Mouse (Mus musculus): ENCODE measurements around the gene Dctn3. TPM values are rescaled to one million over a fixed set of nuclear protein-coding genes. Genes with fewer than 3 reads are reported as not detected.

Gene Dctn3
- polyA plus RNA-seq, 1 experiment from 2014 or later: 121 TPM

DNA sequence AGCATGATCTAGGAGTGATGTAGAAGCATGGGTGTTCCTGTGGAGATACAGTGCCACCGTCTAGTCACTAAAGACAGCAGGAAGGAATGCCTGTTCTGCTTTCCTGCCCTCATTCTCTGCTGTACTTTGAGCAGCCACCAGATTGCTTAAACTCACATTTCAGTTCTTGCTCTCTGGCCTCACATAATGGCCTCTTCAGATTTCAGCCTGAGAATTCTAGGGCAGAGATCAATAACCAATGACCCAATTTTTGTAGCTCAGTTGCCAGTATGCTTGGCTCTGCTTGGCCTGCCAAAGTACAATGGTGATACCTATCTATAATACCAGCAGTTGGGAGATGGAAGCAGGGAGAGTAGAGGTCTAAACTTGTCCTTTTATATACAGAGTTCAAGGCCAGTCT lies 22.1 kb upstream of the Dctn3 start:
- H3K9me3 ChIP-seq (ENCODE audit: control insufficient read depth, low read depth, low read length): peaks cover 11% of the 10 kb centered on the region; the same call in 1 of the 2 replicates
- H3K4me3 ChIP-seq (ENCODE audit: low read depth, low read length): no peak overlapping the region
- H3K27ac ChIP-seq (ENCODE audit: low read length): no peak overlapping the region
- H3K36me3 ChIP-seq (ENCODE audit: control insufficient read depth, insufficient read depth, low read length): no peaks in the 10 kb centered on the region
- no peak overlapping the region for H3K4me2 ChIP-seq (replicated peaks; ENCODE audit: low read depth, low read length)
- H3K9ac ChIP-seq (replicated peaks; ENCODE audit: low read depth, low read length): no peak overlapping the region
- no peaks in the 10 kb centered on the region for H3K27me3 ChIP-seq (ENCODE audit: control insufficient read depth, insufficient read depth, low read length)
- H3K4me1 ChIP-seq (ENCODE audit: control insufficient read depth, insufficient read depth, low read length): peaks cover 9% of the 10 kb centered on the region; the same call in 1 of the 2 replicates
- 77% methylated on average over 1 of the region's 1 CpGs for WGBS
- ATAC-seq (ENCODE audit: insufficient number of reproducible peaks, insufficient read depth, low FRiP score, low read depth): no peak

DNA sequence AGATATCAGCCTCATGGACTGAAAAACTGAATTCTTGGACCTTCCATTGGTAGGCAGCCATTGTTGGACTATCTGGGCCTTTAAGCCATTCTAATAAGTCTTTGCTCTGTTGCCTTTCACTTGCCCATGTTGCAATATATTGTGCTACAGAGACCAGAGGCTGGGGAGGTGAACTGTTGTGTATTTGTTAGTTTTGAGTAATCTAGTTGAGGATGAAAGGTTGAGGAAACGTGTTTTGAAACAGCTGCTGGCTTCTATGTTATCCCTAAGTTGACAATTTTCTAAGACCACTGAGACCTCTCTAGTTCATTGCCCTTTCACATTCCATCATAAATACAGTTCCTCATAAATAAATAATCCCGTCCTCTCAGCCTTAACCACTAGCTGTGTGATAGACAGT lies 21.2 kb upstream of the Dctn3 start:
- peaks cover 12% of the 10 kb centered on the region; the same call in 1 of the 2 replicates for H3K4me1 ChIP-seq (ENCODE audit: control insufficient read depth, insufficient read depth, low read length)
- no peak overlapping the region for H3K9ac ChIP-seq (replicated peaks; ENCODE audit: low read depth, low read length)
- WGBS: 62% methylated on average over 2 of the region's 2 CpGs
- H3K9me3 ChIP-seq (ENCODE audit: control insufficient read depth, low read depth, low read length): peaks cover 11% of the 10 kb centered on the region; the same call in 1 of the 2 replicates
- ATAC-seq (ENCODE audit: insufficient number of reproducible peaks, insufficient read depth, low FRiP score, low read depth): no peak
- no peaks in the 10 kb centered on the region for H3K27me3 ChIP-seq (ENCODE audit: control insufficient read depth, insufficient read depth, low read length)
- H3K36me3 ChIP-seq (ENCODE audit: control insufficient read depth, insufficient read depth, low read length): peaks cover under 1% of the 10 kb centered on the region; the same call in 1 of the 2 replicates
- no peak overlapping the region for H3K4me3 ChIP-seq (ENCODE audit: low read depth, low read length)
- H3K4me2 ChIP-seq (replicated peaks; ENCODE audit: low read depth, low read length): no peak overlapping the region
- H3K27ac ChIP-seq (ENCODE audit: low read length): no peak overlapping the region

DNA sequence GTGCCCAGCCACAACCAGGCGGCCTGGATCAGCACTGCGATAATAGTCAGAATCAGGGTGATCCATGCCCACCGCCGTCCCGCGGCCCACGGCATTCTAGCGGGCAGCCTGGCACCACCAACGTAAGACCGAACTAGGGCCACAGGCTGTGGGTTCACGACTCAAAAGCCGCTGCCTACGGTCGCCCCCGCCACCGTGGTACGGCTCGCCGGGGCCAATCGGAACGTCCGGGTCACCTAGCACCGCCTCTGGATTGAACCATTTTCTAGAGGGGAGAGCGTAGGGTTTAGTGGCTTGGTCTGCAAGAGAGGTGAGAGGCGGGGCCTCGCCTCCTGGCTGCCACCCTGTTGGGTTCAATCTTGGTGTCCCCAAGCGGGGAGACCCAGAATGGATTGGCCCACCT lies 18.2 kb upstream of the Dctn3 start:
- Histone ChIP-seq H3K9me3 (ENCODE audit: control insufficient read depth, low read depth, low read length) (peaks cover 3% of the 10 kb centered on the region; the same call in 1 of the 2 replicates), H3K4me1 (ENCODE audit: control insufficient read depth, insufficient read depth, low read length) (peaks cover 12% of the 10 kb centered on the region; the same call in 1 of the 2 replicates), H3K9ac (replicated peaks; ENCODE audit: low read depth, low read length) (peak overlapping the region; percentile 40), H3K4me3 (ENCODE audit: low read depth, low read length) (peak overlapping the region; percentile 49), H3K27me3 (ENCODE audit: control insufficient read depth, insufficient read depth, low read length) (no peaks in the 10 kb centered on the region), H3K27ac (ENCODE audit: low read length) (peak overlapping the region; percentile 48), H3K36me3 (ENCODE audit: control insufficient read depth, insufficient read depth, low read length) (peaks cover 7% of the 10 kb centered on the region; the same call in 1 of the 2 replicates), H3K4me2 (replicated peaks; ENCODE audit: low read depth, low read length) (peak overlapping the region; percentile 73)
- peak; percentile 97 for ATAC-seq (ENCODE audit: insufficient number of reproducible peaks, insufficient read depth, low FRiP score, low read depth)
- under 1% methylated on average over 27 of the region's 27 CpGs for WGBS

DNA sequence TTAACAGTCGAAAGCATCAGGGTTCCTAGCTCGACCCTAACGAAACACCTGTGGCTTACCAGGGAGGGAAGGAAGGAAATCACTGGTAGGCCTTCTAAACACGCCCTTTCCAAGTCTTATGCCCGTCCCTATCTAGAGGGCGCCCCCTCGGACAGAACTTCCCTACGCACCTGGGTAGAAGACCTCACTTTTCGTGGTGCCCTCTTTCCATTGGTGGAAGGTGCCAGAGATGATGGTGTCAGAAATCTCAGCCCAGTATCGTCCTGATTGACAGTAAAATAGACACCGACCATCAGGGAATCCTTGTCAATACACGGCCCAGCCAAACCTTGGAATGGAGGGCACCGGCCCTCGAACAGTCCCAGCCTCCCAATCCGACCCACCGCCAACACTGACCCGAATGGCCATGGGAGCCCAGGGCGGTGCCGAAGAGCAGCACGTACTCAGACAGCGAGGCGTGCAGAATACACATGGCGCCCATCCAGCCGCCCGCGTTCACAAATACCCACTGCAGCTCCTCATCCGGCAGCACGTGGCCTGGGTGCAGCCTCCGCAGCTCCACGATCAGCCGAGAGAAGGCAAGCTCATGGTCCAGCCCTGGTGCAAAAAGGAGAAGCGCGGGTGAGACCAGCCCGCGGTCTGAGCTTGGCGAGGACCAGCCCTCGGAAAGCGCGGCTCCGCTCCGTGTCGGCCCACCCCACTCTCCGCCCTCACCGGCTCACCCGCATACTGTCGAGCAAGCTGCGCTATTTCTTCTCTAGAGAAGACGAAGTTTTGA lies 17.6 kb upstream of the Dctn3 start:
- Histone ChIP-seq H3K9me3 (ENCODE audit: control insufficient read depth, low read depth, low read length) (no peaks in the 10 kb centered on the region), H3K27me3 (ENCODE audit: control insufficient read depth, insufficient read depth, low read length) (no peaks in the 10 kb centered on the region), H3K9ac (replicated peaks; ENCODE audit: low read depth, low read length) (peak overlapping the region; percentile 40), H3K4me1 (ENCODE audit: control insufficient read depth, insufficient read depth, low read length) (peaks cover 12% of the 10 kb centered on the region; the same call in 1 of the 2 replicates), H3K4me3 (ENCODE audit: low read depth, low read length) (peak overlapping the region; percentile 49), H3K4me2 (replicated peaks; ENCODE audit: low read depth, low read length) (peak overlapping the region; percentile 73), H3K27ac (ENCODE audit: low read length) (peak overlapping the region; percentile 48), H3K36me3 (ENCODE audit: control insufficient read depth, insufficient read depth, low read length) (peaks cover 7% of the 10 kb centered on the region; the same call in 1 of the 2 replicates)
- WGBS: under 1% methylated on average over 48 of the region's 48 CpGs
- peak; percentile 64 for ATAC-seq (ENCODE audit: insufficient number of reproducible peaks, insufficient read depth, low FRiP score, low read depth)

DNA sequence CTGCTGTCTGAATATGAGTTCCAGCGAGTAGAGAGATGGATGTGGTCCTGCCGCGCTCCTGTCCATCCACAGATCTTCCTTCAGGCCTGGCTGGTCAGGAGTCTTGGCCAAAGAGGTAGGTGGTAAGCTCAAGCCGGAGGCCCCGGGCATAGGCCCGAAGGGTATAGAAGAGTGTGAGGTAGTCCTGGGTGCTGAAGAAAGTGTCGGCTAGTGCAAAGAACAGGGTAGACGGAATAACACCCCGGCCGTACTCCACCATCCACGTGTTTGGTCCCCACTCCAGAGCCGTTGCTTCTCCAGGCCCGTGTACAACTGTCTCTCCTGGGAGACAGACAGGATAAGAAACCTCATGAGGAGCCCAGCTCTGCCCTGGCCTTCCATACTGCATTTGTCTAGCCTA lies 16.3 kb upstream of the Dctn3 start:
- H3K4me1 ChIP-seq (ENCODE audit: control insufficient read depth, insufficient read depth, low read length): peaks cover 12% of the 10 kb centered on the region; the same call in 1 of the 2 replicates
- no peak overlapping the region for H3K4me3 ChIP-seq (ENCODE audit: low read depth, low read length)
- no peak overlapping the region for H3K9ac ChIP-seq (replicated peaks; ENCODE audit: low read depth, low read length)
- no peak overlapping the region for H3K27ac ChIP-seq (ENCODE audit: low read length)
- H3K27me3 ChIP-seq (ENCODE audit: control insufficient read depth, insufficient read depth, low read length): no peaks in the 10 kb centered on the region
- H3K36me3 ChIP-seq (ENCODE audit: control insufficient read depth, insufficient read depth, low read length): peaks cover 7% of the 10 kb centered on the region; the same call in 1 of the 2 replicates
- no peaks in the 10 kb centered on the region for H3K9me3 ChIP-seq (ENCODE audit: control insufficient read depth, low read depth, low read length)
- ATAC-seq (ENCODE audit: insufficient number of reproducible peaks, insufficient read depth, low FRiP score, low read depth): no peak
- H3K4me2 ChIP-seq (replicated peaks; ENCODE audit: low read depth, low read length): peak overlapping the region; percentile 73; the same call in 1 of the 2 replicates
- 97% methylated on average over 13 of the region's 13 CpGs for WGBS

DNA sequence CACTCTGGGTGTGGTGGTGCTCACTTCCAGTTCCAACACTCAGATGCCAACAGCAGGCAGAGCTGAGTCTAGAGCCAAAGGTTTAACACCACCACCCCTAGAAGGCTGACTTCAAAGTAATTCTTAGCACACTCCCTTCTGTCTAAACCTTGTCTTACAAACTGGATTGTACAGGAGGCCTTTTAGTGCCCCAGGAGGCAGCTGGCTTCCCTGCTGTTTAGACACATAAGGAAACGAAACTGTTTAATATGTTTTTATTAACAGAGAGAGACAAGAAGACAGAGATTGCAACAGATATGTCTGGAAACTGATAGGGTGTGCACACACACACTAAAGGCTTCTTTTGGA lies 15.3 kb upstream of the Dctn3 start:
- H3K27me3 ChIP-seq (ENCODE audit: control insufficient read depth, insufficient read depth, low read length): no peaks in the 10 kb centered on the region
- H3K36me3 ChIP-seq (ENCODE audit: control insufficient read depth, insufficient read depth, low read length): peaks cover 7% of the 10 kb centered on the region; the same call in 1 of the 2 replicates
- no peak overlapping the region for H3K9ac ChIP-seq (replicated peaks; ENCODE audit: low read depth, low read length)
- no peaks in the 10 kb centered on the region for H3K9me3 ChIP-seq (ENCODE audit: control insufficient read depth, low read depth, low read length)
- peaks cover 12% of the 10 kb centered on the region; the same call in 1 of the 2 replicates for H3K4me1 ChIP-seq (ENCODE audit: control insufficient read depth, insufficient read depth, low read length)
- WGBS: 83% methylated on average over 1 of the region's 1 CpGs
- H3K4me2 ChIP-seq (replicated peaks; ENCODE audit: low read depth, low read length): no peak overlapping the region
- no peak overlapping the region for H3K4me3 ChIP-seq (ENCODE audit: low read depth, low read length)
- no peak overlapping the region for H3K27ac ChIP-seq (ENCODE audit: low read length)
- no peak for ATAC-seq (ENCODE audit: insufficient number of reproducible peaks, insufficient read depth, low FRiP score, low read depth)

DNA sequence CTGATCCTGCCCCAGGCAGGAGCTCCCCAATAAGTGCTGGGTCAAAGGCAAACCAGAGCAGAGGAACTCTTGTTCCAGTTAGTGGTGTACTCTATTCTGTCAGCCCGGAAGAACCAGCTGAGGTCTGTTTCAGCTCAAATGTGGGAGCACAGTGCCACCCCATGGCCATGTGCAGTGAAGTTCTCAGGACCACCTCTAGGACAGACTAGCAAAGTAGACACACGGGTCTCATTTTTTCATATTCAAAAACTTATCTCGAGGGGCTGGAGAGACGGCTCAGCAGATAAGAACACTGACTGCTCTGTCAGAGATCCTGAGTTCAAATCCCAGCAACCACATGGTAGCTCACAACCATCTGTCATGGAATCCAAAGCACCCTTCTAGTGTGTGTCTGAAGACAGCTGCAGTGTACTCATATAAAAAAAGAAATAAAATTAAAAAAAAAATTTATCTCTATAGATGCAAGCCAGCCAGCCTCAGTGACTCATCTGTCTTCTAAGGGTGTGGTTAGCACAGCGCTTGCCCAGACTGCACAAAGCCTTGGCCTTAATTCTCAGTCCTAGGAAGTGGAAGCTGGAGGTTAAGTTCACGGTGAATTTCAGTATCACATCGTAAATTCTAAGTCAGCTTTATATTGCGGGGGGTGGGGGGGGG lies 14.8 kb upstream of the Dctn3 start:
- H3K4me1 ChIP-seq (ENCODE audit: control insufficient read depth, insufficient read depth, low read length): peaks cover 12% of the 10 kb centered on the region; the same call in 1 of the 2 replicates
- peaks cover 2% of the 10 kb centered on the region; the same call in 1 of the 2 replicates for H3K27me3 ChIP-seq (ENCODE audit: control insufficient read depth, insufficient read depth, low read length)
- H3K4me2 ChIP-seq (replicated peaks; ENCODE audit: low read depth, low read length): no peak overlapping the region
- 41% methylated on average over 8 of the region's 8 CpGs for WGBS
- no peaks in the 10 kb centered on the region for H3K9me3 ChIP-seq (ENCODE audit: control insufficient read depth, low read depth, low read length)
- H3K9ac ChIP-seq (replicated peaks; ENCODE audit: low read depth, low read length): no peak overlapping the region
- peaks cover 7% of the 10 kb centered on the region; the same call in 1 of the 2 replicates for H3K36me3 ChIP-seq (ENCODE audit: control insufficient read depth, insufficient read depth, low read length)
- no peak overlapping the region for H3K4me3 ChIP-seq (ENCODE audit: low read depth, low read length)
- no peak overlapping the region for H3K27ac ChIP-seq (ENCODE audit: low read length)
- no peak for ATAC-seq (ENCODE audit: insufficient number of reproducible peaks, insufficient read depth, low FRiP score, low read depth)

DNA sequence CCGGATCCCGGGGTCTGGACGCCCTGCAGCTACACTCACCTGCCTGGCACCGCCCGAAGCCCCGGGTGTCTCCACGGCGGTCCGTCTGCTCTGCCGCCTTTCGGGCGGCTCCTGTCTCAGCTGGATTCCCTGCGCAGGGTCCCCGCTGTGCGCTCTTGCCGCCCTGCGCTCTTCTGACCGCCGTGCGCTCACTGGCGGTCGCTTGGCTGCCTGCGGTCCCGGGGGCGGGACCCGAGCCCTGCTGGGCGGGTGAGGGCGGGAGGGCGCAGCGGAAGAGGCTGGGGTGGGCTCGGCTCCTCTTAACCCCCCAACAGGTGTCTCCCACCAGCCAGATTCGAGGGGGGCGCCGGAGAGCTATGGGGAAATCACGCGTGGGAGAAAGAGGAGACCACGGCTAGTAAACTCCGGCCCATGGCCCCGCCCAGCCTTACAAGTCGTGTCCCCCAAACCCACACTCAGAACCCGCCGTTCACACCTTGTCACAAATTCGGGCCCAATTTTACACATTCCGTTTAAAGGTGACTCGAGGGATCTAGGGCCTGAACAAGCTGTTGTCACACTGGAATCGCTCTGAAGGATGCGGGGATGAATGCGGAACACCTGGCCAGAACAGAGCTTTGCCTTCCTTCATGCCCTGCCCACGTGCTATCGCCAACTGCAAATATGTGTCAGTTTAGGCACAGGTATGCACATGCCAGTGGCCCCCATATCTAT lies 8.2 kb upstream of the Dctn3 start, which contains the start of gene Arid3c:
Gene Arid3c (minus strand): TSS at position 91 of the 714 bp plus-strand sequence.
- no peak within 1 kb of the TSS for H3K9ac ChIP-seq (replicated peaks; ENCODE audit: low read depth, low read length)
- peaks cover 51% of the 10 kb centered on the region for H3K27me3 ChIP-seq (ENCODE audit: control insufficient read depth, insufficient read depth, low read length)
- 0 out of 2 replicates have a peak, but pooled peaks cover 4% of the 10 kb centered on the region for H3K4me1 ChIP-seq (ENCODE audit: control insufficient read depth, insufficient read depth, low read length)
- WGBS: 1% methylated on average over 50 of the region's 50 CpGs
- no peak within 1 kb of the TSS for H3K27ac ChIP-seq (ENCODE audit: low read length)
- H3K4me3 ChIP-seq (ENCODE audit: low read depth, low read length): peak within 1 kb of the TSS; percentile 28
- H3K9me3 ChIP-seq (ENCODE audit: control insufficient read depth, low read depth, low read length): no peaks in the 10 kb centered on the region
- ATAC-seq (ENCODE audit: insufficient number of reproducible peaks, insufficient read depth, low FRiP score, low read depth): no peak
- H3K36me3 ChIP-seq (ENCODE audit: control insufficient read depth, insufficient read depth, low read length): no peaks in the 10 kb centered on the region
- peak within 1 kb of the TSS; percentile 61 for H3K4me2 ChIP-seq (replicated peaks; ENCODE audit: low read depth, low read length)

Data from stomach, embryonic 14.5 days (tissue).